Mouse (Mus musculus): ENCODE measurements at regions not wholly inside any gene's neighbourhood (a gene's known extent, or its start where the extent isn't known, plus 50 kb on each side); places are given as distances from the start of the nearest gene placed in this dataset.

GRCm38 (mm10) chr14:97446793-97447192, 722.8 kb downstream of the Dach1 start:
- DNase-seq (ENCODE audit: low spot score in 2 of 2) = no peak

DNA sequence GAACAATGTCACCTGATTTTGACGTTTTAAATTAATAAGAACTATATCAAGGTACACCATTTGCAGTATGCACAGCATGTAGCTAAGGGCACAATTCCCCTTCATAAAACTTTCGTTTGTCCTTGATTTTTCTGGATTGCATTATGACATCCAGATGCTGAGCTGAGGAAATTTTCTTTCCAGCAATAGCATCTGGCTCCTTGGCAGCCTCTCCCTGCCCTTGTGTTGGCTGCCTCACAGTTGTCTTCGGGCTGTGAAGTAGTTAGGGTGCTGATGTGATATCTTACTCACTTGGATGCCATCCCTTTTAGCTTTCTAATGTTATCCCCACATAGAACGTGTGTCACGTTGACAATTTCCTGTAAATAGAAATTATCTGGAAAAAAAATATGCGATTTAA, 729.2 kb downstream of the Dach1 start:
- no peak for DNase-seq (ENCODE audit: low spot score in 2 of 2)

GRCm38 (mm10) chr14:97435453-97436233, 733.9 kb downstream of the Dach1 start:
- no peak for DNase-seq (ENCODE audit: low spot score in 2 of 2)

GRCm38 (mm10) chr14:97431221-97431620, 738.3 kb downstream of the Dach1 start:
- DNase-seq (ENCODE audit: low spot score in 2 of 2) = no peak

DNA sequence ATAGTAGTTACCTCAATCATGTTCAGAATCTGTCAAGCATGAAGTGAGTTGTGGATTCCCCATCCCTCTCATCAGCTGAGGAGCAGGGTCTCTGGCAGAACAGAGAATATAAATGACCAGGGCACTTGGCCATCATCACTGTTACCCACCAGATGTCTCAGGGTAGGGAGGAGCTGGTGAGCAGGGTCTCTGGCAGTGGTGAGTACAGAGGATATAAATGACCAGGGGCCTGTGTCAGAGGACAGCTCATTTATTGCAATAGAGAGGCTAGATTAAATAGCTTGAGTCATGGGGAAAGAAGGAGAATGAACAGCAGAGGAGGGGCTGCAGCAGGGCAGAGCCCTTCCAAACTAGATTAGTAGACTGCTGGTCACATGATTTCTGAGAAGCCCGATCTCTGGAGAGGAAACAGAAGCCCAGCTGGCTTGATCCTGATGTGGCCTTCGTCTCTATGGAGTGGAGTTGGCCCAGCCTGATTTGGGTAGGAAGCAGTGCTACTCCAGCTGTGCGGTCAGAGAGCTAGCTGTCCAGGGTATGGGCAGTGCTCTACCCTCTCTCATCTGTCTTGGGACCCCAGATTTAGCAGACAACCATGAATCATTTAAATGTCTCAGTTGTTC, 766.3 kb downstream of the Dach1 start:
- no peak for DNase-seq (ENCODE audit: low spot score in 2 of 2)

DNA sequence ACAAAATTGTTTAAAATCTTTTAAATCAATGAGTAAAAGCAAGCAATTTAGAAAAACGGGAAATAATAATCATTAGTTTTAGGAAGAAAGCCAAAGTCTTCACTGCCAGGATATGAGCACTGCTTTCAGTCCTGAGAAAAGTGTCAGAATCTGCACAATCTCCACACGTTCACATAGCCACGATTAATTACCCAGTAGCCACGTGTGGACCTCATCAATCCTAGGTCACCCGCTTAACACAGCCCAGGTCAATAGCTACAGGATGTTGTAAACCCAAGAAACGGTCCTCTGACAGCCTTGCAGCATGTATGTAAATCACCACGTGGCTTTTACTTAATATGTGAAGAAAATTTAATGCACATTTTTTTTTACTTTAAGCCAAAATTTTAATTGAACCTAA, 773.2 kb downstream of the Dach1 start:
- DNase-seq (ENCODE audit: low spot score in 2 of 2) = no peak

DNA sequence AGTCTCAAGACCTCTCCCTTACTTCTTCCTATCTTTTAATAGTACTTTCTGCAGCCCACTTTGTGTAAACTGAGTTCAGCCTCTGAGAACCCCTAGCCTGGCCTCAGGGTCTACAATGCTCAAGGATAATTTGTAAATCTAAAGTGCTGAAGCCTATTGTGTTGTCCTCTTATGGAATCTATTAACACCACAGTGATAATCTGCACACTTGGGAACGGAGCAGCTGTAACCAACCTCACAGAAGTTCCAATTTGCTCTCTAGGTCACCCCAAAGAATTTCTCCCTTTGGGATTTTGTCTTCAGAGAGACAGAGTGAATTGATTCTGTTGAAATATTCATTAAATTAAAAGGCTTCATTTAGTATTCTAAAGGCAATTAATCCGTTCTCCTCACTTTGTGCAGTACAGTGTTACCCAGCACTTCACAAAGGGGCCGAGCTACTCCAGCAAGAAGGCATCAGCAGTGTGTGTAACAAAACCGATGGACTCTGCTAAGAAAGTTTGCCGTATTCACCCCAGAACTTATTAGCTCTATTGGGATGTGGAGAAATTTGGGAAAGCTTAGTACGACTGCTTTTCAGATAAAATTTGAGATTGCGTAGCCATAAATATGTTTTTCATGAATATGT, 773.7 kb downstream of the Dach1 start:
- DNase-seq (ENCODE audit: low spot score in 2 of 2) = no peak

- no peak for DNase-seq (ENCODE audit: low spot score in 2 of 2)
Measured at GRCm38 (mm10) chr14:97389005-97389404, 780.6 kb downstream of the Dach1 start.

DNA sequence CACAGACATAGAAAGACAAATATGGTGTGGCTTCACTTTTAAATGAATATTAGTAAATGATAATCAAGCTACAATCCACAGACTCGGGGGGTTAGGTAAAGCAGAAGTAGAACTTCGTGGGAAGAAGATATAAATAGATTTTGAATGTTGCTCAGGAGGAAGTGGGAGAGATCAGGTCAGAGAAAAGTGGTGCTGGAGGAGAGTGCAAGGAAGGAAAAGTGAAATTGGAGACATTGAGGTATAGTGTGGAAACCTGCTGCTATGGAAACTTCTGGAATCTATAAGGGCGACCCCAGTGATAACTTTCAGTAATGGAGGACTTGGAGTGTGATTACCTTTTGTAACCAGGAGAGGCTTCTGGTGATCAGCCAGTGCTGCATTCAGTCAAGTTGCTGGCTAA, 789.4 kb downstream of the Dach1 start:
- no peak for DNase-seq (ENCODE audit: low spot score in 2 of 2)

DNA sequence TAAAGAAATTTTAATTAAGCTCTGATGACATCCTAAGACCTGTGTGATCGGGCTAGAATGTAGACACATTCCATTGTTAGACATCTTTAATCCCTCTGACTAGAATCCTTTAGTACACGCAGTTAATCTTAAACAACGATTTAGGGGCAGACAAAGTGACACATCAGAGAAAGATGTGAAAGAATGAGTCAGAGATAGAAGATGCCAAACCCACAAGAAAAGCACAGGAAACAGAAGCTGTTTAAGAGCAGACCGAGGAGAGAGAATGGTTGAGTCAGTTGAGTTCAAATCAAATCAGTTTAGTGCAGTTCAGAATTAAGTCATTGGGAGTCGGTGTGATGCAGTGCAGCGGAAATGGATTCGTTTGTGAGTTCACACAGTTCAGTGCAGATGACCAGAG, 812.6 kb downstream of the Dach1 start:
- DNase-seq (ENCODE audit: low spot score in 2 of 2) = no peak

GRCm38 (mm10) chr14:97347970-97348369, 821.6 kb downstream of the Dach1 start:
- no peak for DNase-seq (ENCODE audit: low spot score in 2 of 2)

- DNase-seq (ENCODE audit: low spot score in 2 of 2) = no peak
Measured at GRCm38 (mm10) chr14:97331388-97331787, 812.5 kb upstream of the Klhl1 start.

GRCm38 (mm10) chr14:97329979-97330378, 811.1 kb upstream of the Klhl1 start:
- no peak for DNase-seq (ENCODE audit: low spot score in 2 of 2)

GRCm38 (mm10) chr14:97293109-97293508, 774.2 kb upstream of the Klhl1 start:
- DNase-seq (ENCODE audit: low spot score in 2 of 2) = no peak

GRCm38 (mm10) chr14:97287447-97287846, 768.5 kb upstream of the Klhl1 start:
- no peak for DNase-seq (ENCODE audit: low spot score in 2 of 2)

DNA sequence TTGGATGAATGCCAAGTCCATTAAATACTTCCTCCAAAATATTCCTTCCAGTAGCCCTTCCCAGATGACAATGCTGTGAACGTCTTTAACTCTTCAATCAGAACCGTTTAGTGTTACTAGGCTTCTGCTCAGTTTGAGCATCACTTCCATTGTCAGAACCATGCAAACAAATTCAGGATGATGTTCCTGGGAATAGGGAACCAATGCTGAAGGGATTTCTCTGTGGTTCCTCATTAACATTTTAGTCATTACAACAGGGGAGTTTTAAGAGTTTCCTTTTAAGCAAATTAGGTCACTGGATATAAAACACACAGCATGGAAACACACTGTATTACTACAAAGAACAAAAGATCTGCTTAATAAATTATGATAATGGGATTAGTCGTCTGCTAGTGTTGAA, 739.6 kb upstream of the Klhl1 start:
- DNase-seq (ENCODE audit: low spot score in 2 of 2) = no peak

Measured in urinary bladder, postnatal 4 days (tissue).